ENCODE assay signal across 8 mouse cellular contexts in genomic region chr7:37528311-37528710, GRCm38 (mm10).
DNase-seq lines count a peak whose midpoint lies in the region.
"Had no signal": no experiment of that assay in that cellular context is flagged by ENCODE, and none has a peak within 500 bp of the region (broad histone marks: within the 10 kb centered on the region; RNA-seq: fewer than 3 reads in every experiment).

No protein-coding gene starts in this region.

- peak; percentile 55 to 68 for DNase-seq in cerebellum, postnatal 10 days
- DNase-seq in cerebellum, adult 11-12 months, result no peak
- peak; percentile 26 to 48 for DNase-seq in cerebellum, postnatal 25 days
- DNase-seq in cerebellum, adult 11 months, result no peak
- DNase-seq: adrenal gland, adult 2 months; adrenal gland, postnatal 10 days; adrenal gland, postnatal 25 days; embryo, embryonic 11 days had no signal

Comparison
In these comparisons a context has a peak if more than half of its experiments do, and no peak if none do; other contexts are left out.
1. DNase-seq: peak in cerebellum, postnatal 10 days (2 of 2) and cerebellum, postnatal 25 days (2 of 2); none in cerebellum, adult 11-12 months (single experiment) and cerebellum, adult 11 months (single experiment).